8 mouse cellular contexts compared by ENCODE assay signal in genomic region chr14:77156911-77157504, GRCm38 (mm10). TPM values are rescaled to one million over a fixed set of nuclear protein-coding genes. Genes with fewer than 3 reads are reported as not detected.
DNase-seq lines count a peak whose midpoint lies in the region; ATAC-seq lines count a peak whose summit lies in the region.

No protein-coding gene starts in this region.

- H3K9me3 ChIP-seq in neural tube, embryonic 11.5 days (ENCODE audit: control insufficient read depth, low read length): no peaks in the 10 kb centered on the region
- H3K9me3 ChIP-seq in forebrain, embryonic 12.5 days: no peaks in the 10 kb centered on the region
- H3K9me3 ChIP-seq in midbrain, embryonic 16.5 days (replicated peaks; ENCODE audit: control insufficient read depth, low read length, poor library complexity, severe bottlenecking): no peaks in the 10 kb centered on the region

- peak overlapping the region; percentile 97 for H3K4me2 ChIP-seq in neural tube, embryonic 11.5 days (ENCODE audit: low read depth)
- H3K4me2 ChIP-seq in forebrain, embryonic 12.5 days: peak overlapping the region; percentile 84
- peak overlapping the region; percentile 63 for H3K4me2 ChIP-seq in midbrain, embryonic 16.5 days (ENCODE audit: low read length)

- peak; percentile 3 for DNase-seq in CD4-positive, CD25-positive, alpha-beta regulatory T cell, adult 2 months (ENCODE audit: low read depth, low spot score)
- DNase-seq in neural tube, embryonic 11.5 days (ENCODE audit: low spot score): peak; percentile 54
- no peak for DNase-seq in neural tube, embryonic 10.5 days (ENCODE audit: extremely low spot score, low spot score)
- peak; percentile 22 for DNase-seq in kidney, postnatal 14 days
- DNase-seq in left cerebral cortex, adult 11 months (ENCODE audit: low spot score): no peak

- 0% methylated on average over 51 of the region's 64 CpGs for WGBS in neural tube, embryonic 11.5 days
- 1% methylated on average over 60 of the region's 64 CpGs for WGBS in forebrain, embryonic 12.5 days
- under 1% methylated on average over 19 of the region's 64 CpGs for WGBS in midbrain, embryonic 16.5 days

- peak overlapping the region; percentile 86 for H3K9ac ChIP-seq in neural tube, embryonic 11.5 days (ENCODE audit: low read length)
- H3K9ac ChIP-seq in forebrain, embryonic 12.5 days: peak overlapping the region; percentile 92
- peak overlapping the region; percentile 99 for H3K9ac ChIP-seq in midbrain, embryonic 16.5 days (ENCODE audit: low read depth, low read length)

- H3K27ac ChIP-seq in neural tube, embryonic 11.5 days (ENCODE audit: low read depth, low read length): peak overlapping the region; percentile 89
- peak overlapping the region; percentile 93 for H3K27ac ChIP-seq in forebrain, embryonic 12.5 days
- peak overlapping the region; percentile 95 for H3K27ac ChIP-seq in midbrain, embryonic 16.5 days (ENCODE audit: low read length)

- peak overlapping the region; percentile 82 for H3K4me3 ChIP-seq in neural tube, embryonic 11.5 days (ENCODE audit: low read depth, low read length)
- peak overlapping the region; percentile 89 for H3K4me3 ChIP-seq in forebrain, embryonic 12.5 days (replicated peaks)
- peak overlapping the region; percentile 98 for H3K4me3 ChIP-seq in midbrain, embryonic 16.5 days (ENCODE audit: low read depth, low read length)

- H3K36me3 ChIP-seq in neural tube, embryonic 11.5 days (ENCODE audit: control insufficient read depth, insufficient read depth, low read length): no peaks in the 10 kb centered on the region
- H3K36me3 ChIP-seq in forebrain, embryonic 12.5 days (replicated peaks): no peaks in the 10 kb centered on the region
- H3K36me3 ChIP-seq in midbrain, embryonic 16.5 days (ENCODE audit: control insufficient read depth, insufficient read depth, low read length): no peaks in the 10 kb centered on the region

- H3K27me3 ChIP-seq in neural tube, embryonic 11.5 days (ENCODE audit: control insufficient read depth, insufficient read depth, low read length): no peaks in the 10 kb centered on the region
- peaks cover 7% of the 10 kb centered on the region; the same call in 1 of the 2 replicates for H3K27me3 ChIP-seq in forebrain, embryonic 12.5 days
- no peaks in the 10 kb centered on the region for H3K27me3 ChIP-seq in midbrain, embryonic 16.5 days (ENCODE audit: control insufficient read depth, insufficient read depth, low read depth, low read length)

- ATAC-seq in CD4-positive, CD25-positive, alpha-beta regulatory T cell, adult 4 months: no peak
- ATAC-seq in neural tube, embryonic 11.5 days (ENCODE audit: insufficient read depth, low FRiP score, low TSS enrichment): peak; percentile 31; the same call in 1 of the 2 replicates
- peak; percentile 49 for ATAC-seq in forebrain, embryonic 12.5 days (ENCODE audit: low FRiP score)
- peak; percentile 57 for ATAC-seq in midbrain, embryonic 16.5 days

- peaks cover 14% of the 10 kb centered on the region; the same call in 1 of the 2 replicates for H3K4me1 ChIP-seq in neural tube, embryonic 11.5 days (ENCODE audit: control insufficient read depth, insufficient read depth, low read length)
- H3K4me1 ChIP-seq in forebrain, embryonic 12.5 days: peaks cover 37% of the 10 kb centered on the region
- peaks cover 44% of the 10 kb centered on the region for H3K4me1 ChIP-seq in midbrain, embryonic 16.5 days (ENCODE audit: control insufficient read depth, insufficient read depth, low read length)

RNA-seq across cellular contexts. Expression of gene Enox1, which starts 0.4 kb away (rescaled TPM):
- not detected for polyA plus RNA-seq in CD4-positive, CD25-positive, alpha-beta regulatory T cell, adult 4 months (2017; shearing (Covaris generic))
- polyA plus RNA-seq in neural tube, embryonic 11.5 days (2014; fragmentation: Nextera tagmentation; extraction: Ambion mirVana): 16.0 and 19.6 TPM in 2 replicates
- 33.5 and 36.5 TPM in 2 replicates for polyA plus RNA-seq in forebrain, embryonic 12.5 days (2016; fragmentation: Nextera tagmentation; extraction: Ambion mirVana)
- 42.4 and 42.8 TPM in 2 replicates for polyA plus RNA-seq in midbrain, embryonic 16.5 days (2015; fragmentation: Nextera tagmentation; extraction: Ambion mirVana)

Comparison
In these comparisons a context has a peak if more than half of its experiments do, and no peak if none do; other contexts are left out.
1. DNase-seq: peak in CD4-positive, CD25-positive, alpha-beta regulatory T cell, adult 2 months (single experiment), neural tube, embryonic 11.5 days (single experiment) and kidney, postnatal 14 days (single experiment); none in neural tube, embryonic 10.5 days (single experiment) and left cerebral cortex, adult 11 months (single experiment).
2. RNA of gene Enox1, which starts 0.4 kb away (polyA plus RNA-seq): 42.4 to 42.8 TPM in midbrain, embryonic 16.5 days, 33.5 to 36.5 TPM in forebrain, embryonic 12.5 days and 16.0 to 19.6 TPM in neural tube, embryonic 11.5 days; not detected in CD4-positive, CD25-positive, alpha-beta regulatory T cell, adult 4 months; every median in the first group is over 10 times any median in the second.
3. Peak in every context shown above with its lines, with median percentiles within 50 percentile points of each other: H3K27ac ChIP-seq, H3K4me2 ChIP-seq, H3K4me3 ChIP-seq and H3K9ac ChIP-seq.